Mouse (Mus musculus) sigmoid colon, adult 10 weeks (tissue): ENCODE results near the gene Smg5. TPM values are rescaled to one million over a fixed set of nuclear protein-coding genes. Genes with fewer than 3 reads are reported as not detected.

Source experiments
- polyA plus RNA-seq: library from polyadenylated mRNA; stranded (reverse); fragments of 350-450 nt; fragmentation: Illumina TruSeq; extraction: RNeasy Lipid Tissue Mini Kit (QIAGEN cat#74804); gene quantifications from one replicate; pipeline ENCODE4 v1.2.3, GENCODE M21; 2014; ENCODE audit warnings: low read depth, low replicate concordance

Smg5 gene
- 28.6 TPM for polyA plus RNA-seq

GRCm38 (mm10) chr3:88336058-88337013, at the start of gene Smg5, which contains the start of gene Tmem79:
Smg5 (plus strand) TSS chr3:88336260.
Tmem79 (minus strand) TSS chr3:88336148.

DNA sequence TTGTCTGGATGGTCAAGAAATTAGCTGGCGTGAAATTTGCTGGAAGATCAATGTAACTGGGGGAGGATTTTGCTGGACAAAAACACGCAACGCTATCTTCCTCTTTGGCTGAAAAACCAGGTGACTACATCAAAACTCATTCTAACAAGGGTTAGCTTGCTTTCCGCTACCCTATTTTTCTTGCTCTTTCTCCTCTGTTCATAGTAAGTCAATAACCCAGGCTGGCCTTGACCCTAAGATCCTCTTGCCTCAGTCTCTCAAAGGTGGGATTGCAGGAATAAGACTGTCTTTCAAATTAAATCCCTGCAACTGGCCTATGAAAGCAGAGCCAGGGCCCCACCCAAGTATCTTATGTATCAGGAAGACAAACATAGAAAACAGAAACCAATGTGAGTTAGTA, 49.0 kb upstream of the Smg5 start, which contains the start of gene Gm38392:
Gene Gm38392 (minus strand): TSS at position 101 of the 400 bp plus-strand sequence.

DNA sequence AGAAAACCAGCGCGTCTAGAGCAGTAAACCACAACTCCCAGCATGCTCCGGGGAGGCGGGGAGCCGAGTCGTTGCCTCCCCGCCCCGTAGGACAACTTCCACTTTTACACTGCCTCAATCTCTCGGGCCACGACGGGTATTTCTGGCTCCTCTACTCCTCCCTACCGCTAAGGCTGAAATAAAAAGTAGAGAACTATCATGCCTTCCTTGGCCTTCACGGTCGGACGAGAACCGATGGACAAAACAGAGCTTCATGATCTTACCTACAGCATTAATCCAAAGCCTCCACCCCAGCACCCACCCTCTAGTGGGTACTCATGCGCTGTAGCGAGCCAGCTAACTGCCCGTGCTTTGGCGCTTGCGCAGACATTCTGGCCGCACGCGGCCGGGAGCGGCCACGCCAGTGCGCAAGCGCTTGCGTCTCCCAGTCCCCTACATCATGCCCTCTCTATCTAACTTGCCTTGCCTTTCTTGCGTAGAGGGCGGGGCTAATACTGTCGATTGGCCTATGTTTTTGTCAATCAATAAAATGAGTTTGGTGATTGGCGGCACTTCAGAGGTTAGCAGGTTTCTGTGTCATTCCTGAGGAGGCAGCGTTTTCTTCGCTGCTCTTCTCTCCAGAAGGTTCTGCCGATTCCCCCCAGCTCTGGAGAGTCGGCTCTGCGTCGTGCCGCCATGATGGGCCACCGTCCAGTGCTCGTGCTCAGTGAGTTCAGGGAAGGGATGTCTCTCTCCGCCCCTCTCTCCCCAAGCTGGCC, 39.3 kb upstream of the Smg5 start, which contains the start of the genes Tsacc and Cct3:
Gene Tsacc (minus strand): TSS at position 439 of the 758 bp plus-strand sequence.
Gene Cct3 (plus strand): TSS at position 556 of the 758 bp plus-strand sequence.

DNA sequence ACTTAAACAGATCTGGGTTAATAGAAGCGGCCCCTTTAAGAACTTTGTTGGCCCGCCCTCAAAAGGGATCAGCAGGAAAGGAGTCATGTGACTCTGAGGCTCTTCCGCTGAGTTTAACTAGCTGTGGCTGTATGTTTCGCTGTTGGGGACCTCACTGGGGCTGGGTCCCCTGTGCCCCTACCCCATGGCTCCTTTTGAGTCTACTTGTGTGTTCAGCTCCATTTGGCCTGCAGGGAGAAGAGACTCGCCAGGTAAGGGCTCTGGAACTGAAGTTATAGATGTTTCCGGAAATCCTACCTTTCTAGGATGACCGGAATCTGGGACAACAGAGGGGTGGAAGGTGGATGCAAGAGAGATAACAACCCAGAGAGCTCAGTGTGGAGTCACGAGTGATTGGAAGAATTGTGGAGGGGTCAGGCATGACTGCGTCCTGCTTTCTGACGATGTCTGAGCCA, 11.1 kb upstream of the Smg5 start, which contains the start of gene Glmp:
Gene Glmp (plus strand): TSS at position 73 of the 455 bp plus-strand sequence.

DNA sequence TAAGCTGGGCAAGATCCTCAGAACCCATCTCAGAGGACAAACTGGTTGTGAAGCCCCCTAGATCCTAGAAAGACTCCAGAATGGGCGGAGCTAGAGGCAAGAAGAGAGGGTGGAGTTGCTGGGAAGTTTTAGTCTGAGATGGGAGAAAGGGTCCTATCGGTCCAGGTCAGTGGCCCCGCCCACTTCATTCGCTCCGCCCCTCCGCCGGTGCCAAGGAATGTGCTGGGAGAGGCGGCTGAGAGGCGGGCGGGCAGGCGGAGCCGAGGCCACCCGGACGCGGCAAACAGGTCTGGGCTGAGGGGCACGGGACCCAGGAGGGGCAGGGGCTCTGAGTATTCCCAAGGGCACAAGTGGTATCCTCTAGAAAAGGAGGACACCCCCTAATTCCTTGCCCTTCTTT, 28.3 kb downstream of the Smg5 start, which contains the start of gene Paqr6:
Gene Paqr6 (plus strand): TSS at position 248 of the 400 bp plus-strand sequence.

DNA sequence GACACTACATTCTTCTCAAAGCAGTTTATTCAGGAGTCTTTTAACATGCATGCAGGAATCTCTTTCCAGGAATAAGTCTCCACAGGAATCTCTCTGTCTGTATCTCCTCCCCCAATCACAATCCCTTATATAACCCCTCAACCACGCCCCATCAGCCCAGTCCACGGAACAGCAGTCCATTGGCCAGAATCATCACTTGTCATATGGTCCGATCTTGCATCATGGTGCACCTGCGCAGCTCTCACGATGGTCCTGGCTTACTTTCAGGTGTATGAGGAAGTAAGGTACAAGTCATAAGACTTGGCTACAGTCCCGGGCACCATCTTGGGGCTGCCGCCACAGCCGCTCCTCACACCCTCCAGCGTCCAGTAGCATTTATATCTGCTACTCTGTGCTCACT, 36.6 kb downstream of the Smg5 start, which contains the start of gene Bglap3:
Gene Bglap3 (minus strand): TSS at position 101 of the 400 bp plus-strand sequence.

GRCm38 (mm10) chr3:88378599-88378998, 42.5 kb downstream of the Smg5 start, which contains the start of gene Bglap2:
Bglap2 (minus strand) TSS chr3:88378699.

GRCm38 (mm10) chr3:88384364-88384763, 48.3 kb downstream of the Smg5 start, which contains the start of gene Bglap:
Bglap (minus strand) TSS chr3:88384464.

DNA sequence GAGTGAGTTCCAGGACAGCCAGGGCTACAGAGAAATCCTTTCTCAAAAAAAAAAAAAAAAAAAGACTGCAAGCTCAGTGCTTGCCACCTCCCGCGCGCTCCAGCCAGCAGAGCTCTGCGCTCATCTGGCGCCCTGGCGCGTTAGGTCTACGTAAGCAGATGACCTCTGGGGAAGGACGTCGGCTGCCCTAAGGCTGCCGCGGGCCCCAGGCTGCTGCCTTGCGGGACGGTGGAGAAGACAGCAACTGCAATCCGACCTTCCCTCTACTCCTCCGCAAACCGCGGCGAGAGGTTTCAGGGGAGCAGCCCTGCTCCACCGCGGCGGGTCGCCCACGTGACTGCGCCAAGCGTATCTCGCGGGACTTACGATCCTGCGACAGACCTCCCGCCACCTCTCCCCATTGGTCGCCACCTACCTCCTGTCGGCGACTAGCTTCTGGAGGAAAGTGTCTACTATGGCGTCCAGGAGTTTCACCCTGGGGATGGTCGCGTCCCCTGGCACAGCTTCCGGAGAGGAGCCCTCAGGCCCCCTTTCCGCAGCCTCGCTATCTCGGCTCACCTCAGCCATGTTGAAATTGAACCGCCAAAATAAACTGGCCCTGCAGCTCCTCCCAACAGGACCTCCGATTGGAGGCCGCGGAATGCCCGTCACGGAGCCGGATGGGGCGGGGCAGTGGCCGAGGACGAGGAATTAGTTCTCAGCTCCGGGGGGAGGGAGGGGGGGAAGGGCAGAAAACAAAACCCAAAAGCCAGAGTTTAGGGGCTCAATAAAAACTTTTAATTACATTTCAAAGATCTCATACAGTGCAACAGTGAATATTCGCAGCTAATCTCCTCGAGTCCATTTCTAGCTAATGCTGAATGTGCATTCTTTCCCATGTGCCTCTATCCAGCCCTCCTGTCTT, 73.9 kb downstream of the Smg5 start, which contains the start of gene Pmf1:
Gene Pmf1 (minus strand): TSS at position 591 of the 904 bp plus-strand sequence.

Other genes starting within 250 kb of the Smg5 start
- gene Mef2d, start 193.9 kb upstream of the Smg5 start, polyA plus RNA-seq, result 18.0 TPM
- not detected for gene Rhbg, start 81.6 kb upstream of the Smg5 start, polyA plus RNA-seq
- gene Gm38392, start 49.0 kb upstream of the Smg5 start, polyA plus RNA-seq, result not detected
- gene Tsacc, start 39.3 kb upstream of the Smg5 start, polyA plus RNA-seq, result 3.9 TPM
- gene Cct3, start 39.1 kb upstream of the Smg5 start, polyA plus RNA-seq, result 72.4 TPM
- gene Glmp, start 11.2 kb upstream of the Smg5 start, polyA plus RNA-seq, result 3.2 TPM
- 2.1 TPM for gene Tmem79, start 112 bp upstream of the Smg5 start, polyA plus RNA-seq
- gene Paqr6, start 28.3 kb downstream of the Smg5 start, polyA plus RNA-seq, result 0.85 TPM
- gene Bglap3, start 36.5 kb downstream of the Smg5 start, polyA plus RNA-seq, result 4.0 TPM
- not detected for gene Bglap2, start 42.4 kb downstream of the Smg5 start, polyA plus RNA-seq
- not detected for gene Bglap, start 48.2 kb downstream of the Smg5 start, polyA plus RNA-seq
- 3.8 TPM for gene Pmf1, start 74.1 kb downstream of the Smg5 start, polyA plus RNA-seq
- 9.8 TPM for gene Slc25a44, start 88.9 kb downstream of the Smg5 start, polyA plus RNA-seq
- gene Sema4a, start 124.9 kb downstream of the Smg5 start, polyA plus RNA-seq, result 128 TPM
- 24.9 TPM for gene Lmna, start 173.7 kb downstream of the Smg5 start, polyA plus RNA-seq
- 1.3 TPM for gene Mex3a, start 196.1 kb downstream of the Smg5 start, polyA plus RNA-seq
- gene Rab25, start 212.0 kb downstream of the Smg5 start, polyA plus RNA-seq, result 16.6 TPM
- gene Lamtor2, start 216.8 kb downstream of the Smg5 start, polyA plus RNA-seq, result 6.8 TPM
- 18.9 TPM for gene Ubqln4, start 217.5 kb downstream of the Smg5 start, polyA plus RNA-seq
- gene Ssr2, start 239.6 kb downstream of the Smg5 start, polyA plus RNA-seq, result 23.4 TPM